Mouse (Mus musculus): ENCODE results near the gene Nrip2. TPM values are rescaled to one million over a fixed set of nuclear protein-coding genes. Genes with fewer than 3 reads are reported as not detected.

Gene Nrip2
- 1.3 and 1.8 TPM in 2 replicates for polyA plus RNA-seq (2012; rRNA removed)

GRCm38 (mm10) chr6:128398996-128399395 is at the start of gene Nrip2:
Gene Nrip2, plus strand, starts transcription at chr6:128399296.

GRCm38 (mm10) chr6:128355726-128356416 is 43.2 kb upstream of the Nrip2 start, which contains the start of gene Tulp3:
Gene Tulp3, minus strand, starts transcription at chr6:128355851.

GRCm38 (mm10) chr6:128362381-128363006 is 36.6 kb upstream of the Nrip2 start, which contains the start of the genes Rhno1 and Foxm1:
Gene Rhno1, minus strand, starts transcription at chr6:128362911.
Gene Foxm1, plus strand, starts transcription at chr6:128362967.

GRCm38 (mm10) chr6:128375192-128375591 is 23.9 kb upstream of the Nrip2 start, which contains the start of the genes Tex52 and Gm44596:
Gene Tex52, plus strand, starts transcription at chr6:128375456.
Gene Gm44596, plus strand, starts transcription at chr6:128375503.

GRCm38 (mm10) chr6:128424269-128425019 is 25.3 kb downstream of the Nrip2 start, which contains the start of gene Itfg2:
Gene Itfg2, minus strand, starts transcription at chr6:128424931.

GRCm38 (mm10) chr6:128438317-128438870 is 39.3 kb downstream of the Nrip2 start, which contains the start of gene Fkbp4:
Gene Fkbp4, minus strand, starts transcription at chr6:128438677.

Other genes starting within 250 kb of the Nrip2 start
- 1.2 and 2.4 TPM in 2 replicates for gene Tead4, start 98.5 kb upstream of the Nrip2 start, polyA plus RNA-seq (2012; rRNA removed)
- gene Tulp3, start 43.4 kb upstream of the Nrip2 start, polyA plus RNA-seq (2012; rRNA removed): 28.6 and 40.2 TPM in 2 replicates
- gene Rhno1, start 36.4 kb upstream of the Nrip2 start, polyA plus RNA-seq (2012; rRNA removed): 64.5 and 65.9 TPM in 2 replicates
- gene Foxm1, start 36.3 kb upstream of the Nrip2 start, polyA plus RNA-seq (2012; rRNA removed): 95.8 and 111 TPM in 2 replicates
- 2.0 and 2.1 TPM in 2 replicates for gene Tex52, start 23.8 kb upstream of the Nrip2 start, polyA plus RNA-seq (2012; rRNA removed)
- gene Gm44596, start 23.8 kb upstream of the Nrip2 start, polyA plus RNA-seq (2012; rRNA removed): not detected in 2 replicates
- 24.8 and 32.7 TPM in 2 replicates for gene Itfg2, start 25.6 kb downstream of the Nrip2 start, polyA plus RNA-seq (2012; rRNA removed)
- 350 and 510 TPM in 2 replicates for gene Fkbp4, start 39.4 kb downstream of the Nrip2 start, polyA plus RNA-seq (2012; rRNA removed)
- gene Pzp, start 127.4 kb downstream of the Nrip2 start, polyA plus RNA-seq (2012; rRNA removed): 0.75 and 2.4 TPM in 2 replicates
- gene A2ml1, start 182.3 kb downstream of the Nrip2 start, polyA plus RNA-seq (2012; rRNA removed): not detected in 2 replicates
- not detected in 2 replicates for gene Klrb1a, start 224.2 kb downstream of the Nrip2 start, polyA plus RNA-seq (2012; rRNA removed)